Mouse (Mus musculus) spleen, adult 2 months (tissue): ENCODE measurements around the gene Ppp1r3d.

Experiments used
- CTCF ChIP-seq: fragments of 200-500 bp; IDR thresholded peaks from 2 replicates; pipeline ENCODE4 v1.5.1; 2011; ENCODE audit warnings: mild to moderate bottlenecking, inconsistent platforms; ENCODE audit not compliant: insufficient read depth, insufficient read length, insufficient replicate concordance; ENCODE audit errors: extremely low read depth
- POLR2A ChIP-seq: fragments of 200-500 bp; IDR thresholded peaks from 2 replicates; pipeline ENCODE4 v1.6.1; 2011; ENCODE audit warnings: low read depth, low read length, inconsistent platforms

- TF ChIP-seq CTCF (no peak), POLR2A (no peak)
Measured at GRCm38 (mm10) chr2:178409024-178409423, 5.2 kb downstream of the Ppp1r3d start.
